Comparison of ENCODE assay signal across 8 mouse cellular contexts in the genomic region with DNA sequence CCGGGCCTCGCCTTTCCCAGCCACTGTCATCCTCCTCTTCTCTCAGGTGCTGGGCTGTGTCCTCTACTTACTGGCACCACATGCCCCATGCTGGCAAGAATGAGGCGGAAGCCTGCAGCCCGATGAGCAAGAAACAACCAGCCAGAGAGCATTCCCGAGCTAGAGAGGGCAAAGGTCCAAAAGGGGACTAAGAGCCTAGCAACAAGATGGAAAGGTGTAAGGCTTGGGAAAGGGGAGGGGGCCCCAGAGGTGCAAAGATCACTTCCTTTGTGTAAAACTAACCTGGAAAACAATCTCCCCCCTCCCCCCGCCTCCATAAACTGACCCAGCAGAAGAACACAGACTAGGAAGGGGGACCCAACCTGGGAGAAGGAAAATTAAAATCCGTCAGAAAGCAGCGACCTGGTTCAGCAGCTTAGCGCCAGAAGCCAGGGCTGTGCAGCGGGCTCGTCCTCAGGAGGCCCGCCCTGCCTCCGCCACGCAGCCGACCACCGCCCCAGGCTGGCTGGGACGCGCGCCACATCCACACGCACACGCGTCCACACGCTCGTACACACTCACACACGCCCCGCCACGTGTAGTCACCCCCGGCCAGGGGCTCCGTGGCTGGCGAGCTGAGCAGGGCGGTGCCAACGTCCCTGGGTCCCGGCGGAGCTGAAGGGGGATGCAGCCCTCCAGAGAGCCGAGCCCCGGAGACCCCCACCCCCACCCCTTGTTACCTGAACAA. TPM values are rescaled to one million over a fixed set of nuclear protein-coding genes. Genes with fewer than 3 reads are reported as not detected.
DNase-seq lines count a peak whose midpoint lies in the region; ATAC-seq and TF ChIP-seq lines count a peak whose summit lies in the region.

No protein-coding gene starts in this region.

- peak overlapping the region; percentile 21 for H3K27ac ChIP-seq in bone marrow macrophage, adult 2 months (ENCODE audit: insufficient read depth, low read depth, low read length)
- H3K27ac ChIP-seq in forebrain, embryonic 10.5 days, result peak overlapping the region; percentile 85
- H3K27ac ChIP-seq in hindbrain, embryonic 13.5 days, result peak overlapping the region; percentile 85
- peak overlapping the region; percentile 56; the same call in 1 of the 2 replicates for H3K27ac ChIP-seq in limb, embryonic 12.5 days
- peak overlapping the region; percentile 68 for H3K27ac ChIP-seq in midbrain, embryonic 13.5 days

- H3K27me3 ChIP-seq in forebrain, embryonic 10.5 days (ENCODE audit: poor library complexity, severe bottlenecking), result no peaks in the 10 kb centered on the region
- H3K27me3 ChIP-seq in hindbrain, embryonic 13.5 days, result no peaks in the 10 kb centered on the region
- H3K27me3 ChIP-seq in limb, embryonic 12.5 days, result peaks cover 4% of the 10 kb centered on the region
- H3K27me3 ChIP-seq in midbrain, embryonic 13.5 days, result no peaks in the 10 kb centered on the region

- peak; percentile 50 to 56 for DNase-seq in right cerebral cortex, postnatal 10 days (ENCODE audit: low spot score in 2 of 2)
- no peak for DNase-seq in right cerebral cortex, adult 2 months (ENCODE audit: low spot score in 2 of 2)
- no peak for DNase-seq in forebrain, embryonic 10.5 days (ENCODE audit: extremely low spot score, low spot score)
- DNase-seq in thymus, postnatal 4 days, result peak; percentile 60

- no peak for TF ChIP-seq CTCF in bone marrow macrophage, adult 2 months (IDR thresholded peaks at IDR 0.05; ENCODE audit: low read depth, low read length)

- peak overlapping the region; percentile 81 for H3K9ac ChIP-seq in hindbrain, embryonic 13.5 days
- peak overlapping the region; percentile 68 for H3K9ac ChIP-seq in limb, embryonic 12.5 days (replicated peaks)
- peak overlapping the region; percentile 73 for H3K9ac ChIP-seq in midbrain, embryonic 13.5 days (replicated peaks)

- H3K4me3 ChIP-seq in bone marrow macrophage, adult 2 months (ENCODE audit: insufficient read depth, low read length), result peak overlapping the region; percentile 76
- H3K4me3 ChIP-seq in forebrain, embryonic 10.5 days, result peak overlapping the region; percentile 69
- H3K4me3 ChIP-seq in hindbrain, embryonic 13.5 days, result peak overlapping the region; percentile 57
- H3K4me3 ChIP-seq in limb, embryonic 12.5 days (replicated peaks), result peak overlapping the region; percentile 60
- H3K4me3 ChIP-seq in midbrain, embryonic 13.5 days (replicated peaks), result peak overlapping the region; percentile 62

- no peaks in the 10 kb centered on the region for H3K36me3 ChIP-seq in forebrain, embryonic 10.5 days (replicated peaks)
- H3K36me3 ChIP-seq in hindbrain, embryonic 13.5 days, result no peaks in the 10 kb centered on the region
- H3K36me3 ChIP-seq in limb, embryonic 12.5 days, result no peaks in the 10 kb centered on the region; the same call in 1 of the 2 replicates
- peaks cover 3% of the 10 kb centered on the region; the same call in 1 of the 2 replicates for H3K36me3 ChIP-seq in midbrain, embryonic 13.5 days

- peak overlapping the region; percentile 59 for H3K4me2 ChIP-seq in hindbrain, embryonic 13.5 days
- H3K4me2 ChIP-seq in limb, embryonic 12.5 days, result peak overlapping the region; percentile 60
- H3K4me2 ChIP-seq in midbrain, embryonic 13.5 days (replicated peaks), result peak overlapping the region; percentile 58

- 14% methylated on average over 36 of the region's 36 CpGs for WGBS in forebrain, embryonic 10.5 days
- 10% methylated on average over 35 of the region's 36 CpGs for WGBS in hindbrain, embryonic 13.5 days
- 7% methylated on average over 36 of the region's 36 CpGs for WGBS in limb, embryonic 12.5 days
- 21% methylated on average over 36 of the region's 36 CpGs for WGBS in midbrain, embryonic 13.5 days

- TF ChIP-seq POLR2A in bone marrow macrophage, adult 2 months (IDR thresholded peaks at IDR 0.05; ENCODE audit: borderline replicate concordance, low read depth, low read length), result no peak

- H3K9me3 ChIP-seq in forebrain, embryonic 10.5 days, result no peaks in the 10 kb centered on the region
- no peaks in the 10 kb centered on the region for H3K9me3 ChIP-seq in hindbrain, embryonic 13.5 days
- H3K9me3 ChIP-seq in limb, embryonic 12.5 days, result no peaks in the 10 kb centered on the region
- no peaks in the 10 kb centered on the region for H3K9me3 ChIP-seq in midbrain, embryonic 13.5 days

- peaks cover 20% of the 10 kb centered on the region for H3K4me1 ChIP-seq in bone marrow macrophage, adult 2 months (ENCODE audit: control insufficient read depth, insufficient read depth, low read length)
- H3K4me1 ChIP-seq in forebrain, embryonic 10.5 days, result peaks cover 7% of the 10 kb centered on the region
- peaks cover 32% of the 10 kb centered on the region for H3K4me1 ChIP-seq in hindbrain, embryonic 13.5 days (replicated peaks)
- H3K4me1 ChIP-seq in limb, embryonic 12.5 days (replicated peaks), result no peaks in the 10 kb centered on the region
- peaks cover 26% of the 10 kb centered on the region for H3K4me1 ChIP-seq in midbrain, embryonic 13.5 days (replicated peaks)

- ATAC-seq in hindbrain, embryonic 13.5 days (ENCODE audit: low FRiP score), result peak; percentile 88
- peak; percentile 91 for ATAC-seq in limb, embryonic 12.5 days (ENCODE audit: insufficient number of reproducible peaks, insufficient read depth, low FRiP score, low TSS enrichment, low read depth)
- peak; percentile 90 for ATAC-seq in midbrain, embryonic 13.5 days

RNA-seq across cellular contexts. Expression of a gene that starts 0.8 kb away (rescaled TPM):
- polyA plus RNA-seq in bone marrow macrophage, adult 2 months (2012; ENCODE audit: insufficient read depth, insufficient read length, missing spikeins), result 64.6 and 77.1 TPM in 2 replicates
- 3.0 and 3.6 TPM in 2 replicates for polyA plus RNA-seq in forebrain, embryonic 10.5 days (2016; fragmentation: Nextera tagmentation; extraction: Ambion mirVana)
- polyA plus RNA-seq in hindbrain, embryonic 13.5 days (2015; fragmentation: Nextera tagmentation; extraction: Ambion mirVana), result 9.6 and 10.0 TPM in 2 replicates
- polyA plus RNA-seq in limb, embryonic 12.5 days (2016; fragmentation: Nextera tagmentation; extraction: Ambion mirVana), result 3.9 and 5.0 TPM in 2 replicates
- polyA plus RNA-seq in midbrain, embryonic 13.5 days (2015; fragmentation: Nextera tagmentation; extraction: Ambion mirVana), result 8.5 and 8.6 TPM in 2 replicates

RNA-seq across cellular contexts. Expression of a gene that starts 48.7 kb away (rescaled TPM):
- 31.1 and 35.9 TPM in 2 replicates for polyA plus RNA-seq in bone marrow macrophage, adult 2 months (2012; ENCODE audit: insufficient read depth, insufficient read length, missing spikeins)
- polyA plus RNA-seq in forebrain, embryonic 10.5 days (2016; fragmentation: Nextera tagmentation; extraction: Ambion mirVana), result 24.6 TPM in 2 replicates
- polyA plus RNA-seq in hindbrain, embryonic 13.5 days (2015; fragmentation: Nextera tagmentation; extraction: Ambion mirVana), result 16.3 and 19.1 TPM in 2 replicates
- polyA plus RNA-seq in limb, embryonic 12.5 days (2016; fragmentation: Nextera tagmentation; extraction: Ambion mirVana), result 23.2 and 23.7 TPM in 2 replicates
- polyA plus RNA-seq in midbrain, embryonic 13.5 days (2015; fragmentation: Nextera tagmentation; extraction: Ambion mirVana), result 19.0 and 20.9 TPM in 2 replicates

Comparison
In these comparisons a context has a peak if more than half of its experiments do, and no peak if none do; other contexts are left out.
1. DNase-seq: peak in right cerebral cortex, postnatal 10 days (2 of 2) and thymus, postnatal 4 days (single experiment); none in right cerebral cortex, adult 2 months (0 of 2) and forebrain, embryonic 10.5 days (single experiment).
2. H3K27ac ChIP-seq: peak in every context shown above with its lines; median percentile 85 in forebrain, embryonic 10.5 days; 85 in hindbrain, embryonic 13.5 days; 68 in midbrain, embryonic 13.5 days; 56 in limb, embryonic 12.5 days; 21 in bone marrow macrophage, adult 2 months.
3. Peak in every context shown above with its lines, with median percentiles within 50 percentile points of each other: H3K4me3 ChIP-seq, ATAC-seq, H3K4me2 ChIP-seq and H3K9ac ChIP-seq.